Mouse (Mus musculus) liver, postnatal 0 days (tissue): ENCODE measurements at regions not wholly inside any gene's neighbourhood (a gene's known extent, or its start where the extent isn't known, plus 50 kb on each side); places are given as distances from the start of the nearest gene placed in this dataset.

ENCODE experiments used
- CTCF ChIP-seq: sonication (generic); IDR thresholded peaks from 2 replicates; pipeline ENCODE4 v1.5.1; 2016; ENCODE audit warnings: antibody characterized with exemption, low read depth
- EP300 ChIP-seq: IDR thresholded peaks from 2 replicates; pipeline ENCODE4 v1.6.1; 2016; ENCODE audit warnings: antibody characterized with exemption, low read depth, mild to moderate bottlenecking

- TF ChIP-seq CTCF = no peak
- TF ChIP-seq EP300 = no peak
These were observed 146.9 kb downstream of the Rpap3 start for GRCm38 (mm10) chr15:97558725-97559124.
